Mouse (Mus musculus): ENCODE measurements at regions not wholly inside any gene's neighbourhood (a gene's known extent, or its start where the extent isn't known, plus 50 kb on each side); places are given as distances from the start of the nearest gene placed in this dataset.

GRCm38 (mm10) chr1:60823006-60823665 lies 63.7 kb upstream of the Ctla4 start:
- no peaks in the 10 kb centered on the region for H3K27me3 ChIP-seq (replicated peaks; ENCODE audit: low read depth, poor library complexity, severe bottlenecking)
- 61% methylated on average over 8 of the region's 8 CpGs for WGBS
- no peak overlapping the region for H3K27ac ChIP-seq (replicated peaks)
- no peaks in the 10 kb centered on the region for H3K9me3 ChIP-seq
- peak; percentile 52 for DNase-seq (ENCODE audit: low spot score)
- no peaks in the 10 kb centered on the region for H3K36me3 ChIP-seq (replicated peaks)
- no peak overlapping the region for H3K4me3 ChIP-seq
- peaks cover 3% of the 10 kb centered on the region; the same call in 1 of the 2 replicates for H3K4me1 ChIP-seq

GRCm38 (mm10) chr1:60824218-60825125 lies 62.3 kb upstream of the Ctla4 start:
- 89% methylated on average over 5 of the region's 5 CpGs for WGBS
- H3K36me3 ChIP-seq (replicated peaks), result no peaks in the 10 kb centered on the region
- H3K4me3 ChIP-seq, result no peak overlapping the region
- H3K9me3 ChIP-seq, result no peaks in the 10 kb centered on the region
- H3K27me3 ChIP-seq (replicated peaks; ENCODE audit: low read depth, poor library complexity, severe bottlenecking), result no peaks in the 10 kb centered on the region
- H3K27ac ChIP-seq (replicated peaks), result no peak overlapping the region
- no peak for DNase-seq (ENCODE audit: low spot score)
- peaks cover 3% of the 10 kb centered on the region; the same call in 1 of the 2 replicates for H3K4me1 ChIP-seq

GRCm38 (mm10) chr1:60825256-60826186 lies 61.3 kb upstream of the Ctla4 start:
- H3K4me3 ChIP-seq, result no peak overlapping the region
- H3K36me3 ChIP-seq (replicated peaks), result no peaks in the 10 kb centered on the region
- no peaks in the 10 kb centered on the region for H3K9me3 ChIP-seq
- no peaks in the 10 kb centered on the region for H3K27me3 ChIP-seq (replicated peaks; ENCODE audit: low read depth, poor library complexity, severe bottlenecking)
- 64% methylated on average over 9 of the region's 9 CpGs for WGBS
- H3K27ac ChIP-seq (replicated peaks), result no peak overlapping the region
- peaks cover 3% of the 10 kb centered on the region; the same call in 1 of the 2 replicates for H3K4me1 ChIP-seq
- DNase-seq (ENCODE audit: low spot score), result no peak

GRCm38 (mm10) chr1:60826981-60827380 lies 59.8 kb upstream of the Ctla4 start:
- H3K4me1 ChIP-seq, result peaks cover 3% of the 10 kb centered on the region; the same call in 1 of the 2 replicates
- no peak overlapping the region for H3K27ac ChIP-seq (replicated peaks)
- no peaks in the 10 kb centered on the region for H3K9me3 ChIP-seq
- DNase-seq (ENCODE audit: low spot score), result no peak
- no peaks in the 10 kb centered on the region for H3K27me3 ChIP-seq (replicated peaks; ENCODE audit: low read depth, poor library complexity, severe bottlenecking)
- no peak overlapping the region for H3K4me3 ChIP-seq
- H3K36me3 ChIP-seq (replicated peaks), result no peaks in the 10 kb centered on the region

GRCm38 (mm10) chr1:60828152-60828551 lies 58.6 kb upstream of the Ctla4 start:
- Histone ChIP-seq H3K4me3 (no peak overlapping the region), H3K36me3 (replicated peaks) (no peaks in the 10 kb centered on the region), H3K4me1 (peaks cover 3% of the 10 kb centered on the region; the same call in 1 of the 2 replicates), H3K27ac (replicated peaks) (no peak overlapping the region), H3K27me3 (replicated peaks; ENCODE audit: low read depth, poor library complexity, severe bottlenecking) (no peaks in the 10 kb centered on the region), H3K9me3 (no peaks in the 10 kb centered on the region)
- WGBS, result 90% methylated on average over 6 of the region's 6 CpGs
- no peak for DNase-seq (ENCODE audit: low spot score)

GRCm38 (mm10) chr1:60829849-60830248 lies 57.0 kb upstream of the Ctla4 start:
- Histone ChIP-seq H3K36me3 (replicated peaks) (no peaks in the 10 kb centered on the region), H3K27me3 (replicated peaks; ENCODE audit: low read depth, poor library complexity, severe bottlenecking) (no peaks in the 10 kb centered on the region), H3K27ac (replicated peaks) (no peak overlapping the region), H3K4me3 (no peak overlapping the region), H3K9me3 (no peaks in the 10 kb centered on the region), H3K4me1 (peaks cover 3% of the 10 kb centered on the region; the same call in 1 of the 2 replicates)
- DNase-seq (ENCODE audit: low spot score), result no peak
- 75% methylated on average over 3 of the region's 3 CpGs for WGBS

GRCm38 (mm10) chr1:60833668-60834067 lies 53.1 kb upstream of the Ctla4 start:
- H3K4me3 ChIP-seq, result no peak overlapping the region
- no peak for DNase-seq (ENCODE audit: low spot score)
- 65% methylated on average over 2 of the region's 2 CpGs for WGBS
- H3K27me3 ChIP-seq (replicated peaks; ENCODE audit: low read depth, poor library complexity, severe bottlenecking), result no peaks in the 10 kb centered on the region
- H3K27ac ChIP-seq (replicated peaks), result no peak overlapping the region
- no peaks in the 10 kb centered on the region for H3K9me3 ChIP-seq
- H3K4me1 ChIP-seq, result no peaks in the 10 kb centered on the region
- H3K36me3 ChIP-seq (replicated peaks), result no peaks in the 10 kb centered on the region
